Mouse (Mus musculus) heart, embryonic 16.5 days (tissue): ENCODE measurements around the gene Hoxb9. TPM values are rescaled to one million over a fixed set of nuclear protein-coding genes. Genes with fewer than 3 reads are reported as not detected.

ENCODE experiments used
- ATAC-seq: fragments of 200-750 bp; cut with Nextera tagmentation; replicated peaks from 2 replicates; pipeline ENCODE4 v1.8.0; 2017; ENCODE audit warnings: moderate number of reproducible peaks; ENCODE audit not compliant: insufficient read depth, low FRiP score; ENCODE audit errors: extremely low read depth
- H3K27ac ChIP-seq: fragments of 300-500 bp; sonication (generic); 2 replicates; pipeline ENCODE4 v1.5.1; 2014; ENCODE audit warnings: mild to moderate bottlenecking, low read length, control low read depth, moderate library complexity
- H3K27me3 ChIP-seq: fragments of 300-500 bp; sonication (generic); 2 replicates; pipeline ENCODE4 v1.6.1; 2014; ENCODE audit warnings: low read length, mixed read lengths; ENCODE audit not compliant: control insufficient read depth, insufficient read depth
- H3K36me3 ChIP-seq: fragments of 300-500 bp; sonication (generic); 2 replicates; pipeline ENCODE4 v1.6.1; 2014; ENCODE audit not compliant: control insufficient read depth, insufficient read depth
- H3K4me1 ChIP-seq: fragments of 300-500 bp; sonication (generic); 2 replicates; pipeline ENCODE4 v1.6.1; 2014; ENCODE audit warnings: low read length, mixed read lengths; ENCODE audit not compliant: control insufficient read depth, insufficient read depth
- H3K4me2 ChIP-seq: fragments of 300-500 bp; sonication (generic); 2 replicates; pipeline ENCODE4 v1.6.1; 2014; ENCODE audit warnings: low read depth, mild to moderate bottlenecking, control low read depth, low read length
- H3K4me3 ChIP-seq: fragments of 300-500 bp; sonication (generic); 2 replicates; pipeline ENCODE4 v1.5.1; 2014; ENCODE audit warnings: mild to moderate bottlenecking, control low read depth, low read length
- H3K9ac ChIP-seq: fragments of 300-500 bp; sonication (generic); 2 replicates; pipeline ENCODE4 v1.6.1; 2014; ENCODE audit warnings: low read length, control low read depth
- H3K9me3 ChIP-seq: fragments of 300-500 bp; sonication (generic); replicated peaks from 2 replicates; pipeline ENCODE4 v1.6.1; 2016; ENCODE audit warnings: low read length; ENCODE audit not compliant: control insufficient read depth
- WGBS: fragments of 180-500 bp; shearing (Covaris S2); extraction: QIAGEN DNeasy Blood & Tissue Kit; methylation state at CpG from one replicate; pipeline ENCODE4 v1.1.7; 2014; 5-methylcytosine and 5-hydroxymethylcytosine counted together
- polyA plus RNA-seq: library from polyadenylated mRNA; unstranded; fragments of >200 nt; fragmentation: Nextera tagmentation; extraction: Ambion mirVana; gene quantifications from 2 replicates; pipeline ENCODE4 v1.2.1, GENCODE M21; 2015

Gene Hoxb9
- polyA plus RNA-seq, 1 experiment from 2014 or later = not detected

DNA sequence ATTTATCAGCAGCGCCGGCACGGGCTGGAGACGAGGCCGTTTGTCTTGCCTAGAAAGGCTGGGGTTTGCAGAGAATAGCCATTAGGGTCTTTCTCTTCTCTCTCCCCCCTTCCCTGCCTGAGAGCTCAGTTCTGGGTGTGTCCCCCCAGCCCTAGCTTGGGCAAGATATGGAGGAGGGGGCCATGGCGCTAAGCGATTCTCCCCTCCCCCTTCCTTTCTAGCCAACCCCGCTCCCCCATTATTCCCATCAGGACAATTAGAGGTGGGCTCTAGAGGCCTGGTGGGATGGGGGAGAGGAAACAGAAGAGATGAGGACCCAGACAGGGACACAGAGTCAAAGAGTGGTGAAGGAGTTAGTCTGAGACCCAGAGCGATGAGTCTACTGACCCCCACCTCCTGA is 16.2 kb downstream of the Hoxb9 start:
- H3K9ac ChIP-seq = no peak overlapping the region
- H3K4me2 ChIP-seq = no peak overlapping the region
- 1% methylated on average over 9 of the region's 9 CpGs for WGBS
- ATAC-seq = no peak
- H3K27ac ChIP-seq = no peak overlapping the region
- H3K4me1 ChIP-seq = peaks cover 5% of the 10 kb centered on the region
- no peaks in the 10 kb centered on the region for H3K9me3 ChIP-seq
- H3K27me3 ChIP-seq = peaks cover 88% of the 10 kb centered on the region
- no peaks in the 10 kb centered on the region for H3K36me3 ChIP-seq
- H3K4me3 ChIP-seq = no peak overlapping the region

GRCm38 (mm10) chr11:96288455-96289221 is 17.4 kb downstream of the Hoxb9 start:
- Histone ChIP-seq H3K9me3 (no peaks in the 10 kb centered on the region), H3K27me3 (peaks cover 90% of the 10 kb centered on the region), H3K4me1 (peaks cover 5% of the 10 kb centered on the region), H3K4me3 (no peak overlapping the region), H3K36me3 (no peaks in the 10 kb centered on the region), H3K27ac (no peak overlapping the region), H3K4me2 (no peak overlapping the region), H3K9ac (no peak overlapping the region)
- ATAC-seq = no peak
- 3% methylated on average over 1 of the region's 1 CpGs for WGBS

DNA sequence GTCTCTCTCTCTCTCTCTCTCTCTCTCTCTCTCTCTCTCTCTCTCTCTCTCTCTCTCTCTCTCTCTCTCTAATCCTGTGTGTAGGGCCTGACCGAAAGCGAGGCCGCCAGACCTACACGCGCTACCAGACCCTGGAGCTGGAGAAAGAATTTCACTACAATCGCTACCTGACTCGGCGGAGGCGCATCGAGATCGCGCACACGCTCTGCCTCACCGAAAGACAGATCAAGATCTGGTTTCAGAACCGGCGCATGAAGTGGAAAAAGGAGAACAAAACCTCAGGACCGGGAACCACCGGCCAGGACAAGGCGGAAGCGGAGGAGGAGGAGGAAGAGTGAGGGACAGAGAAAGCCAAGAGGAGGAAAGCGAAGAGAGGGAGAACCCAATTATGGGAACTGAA is 18.0 kb downstream of the Hoxb9 start:
- ATAC-seq = no peak
- 15% methylated on average over 21 of the region's 21 CpGs for WGBS

GRCm38 (mm10) chr11:96289837-96290236 is 18.6 kb downstream of the Hoxb9 start:
- Histone ChIP-seq H3K9ac (no peak overlapping the region), H3K4me3 (no peak overlapping the region), H3K27ac (no peak overlapping the region), H3K4me1 (no peaks in the 10 kb centered on the region; the same call in 1 of the 2 replicates), H3K27me3 (peaks cover 93% of the 10 kb centered on the region), H3K4me2 (no peak overlapping the region), H3K36me3 (no peaks in the 10 kb centered on the region), H3K9me3 (no peaks in the 10 kb centered on the region)
- no peak for ATAC-seq
- WGBS = 16% methylated on average over 6 of the region's 6 CpGs

More for the DNA sequence above, 18.0 kb downstream of the Hoxb9 start:
- H3K4me3 ChIP-seq = no peak overlapping the region
- H3K4me1 ChIP-seq = no peaks in the 10 kb centered on the region; the same call in 1 of the 2 replicates
- H3K9ac ChIP-seq = no peak overlapping the region
- H3K4me2 ChIP-seq = no peak overlapping the region
- H3K36me3 ChIP-seq = no peaks in the 10 kb centered on the region
- H3K27me3 ChIP-seq = peaks cover 92% of the 10 kb centered on the region
- H3K27ac ChIP-seq = no peak overlapping the region
- no peaks in the 10 kb centered on the region for H3K9me3 ChIP-seq

GRCm38 (mm10) chr11:96290705-96291355 is 19.6 kb downstream of the Hoxb9 start:
- Histone ChIP-seq H3K4me2 (no peak overlapping the region), H3K4me3 (no peak overlapping the region), H3K4me1 (no peaks in the 10 kb centered on the region), H3K9ac (no peak overlapping the region), H3K27ac (no peak overlapping the region), H3K27me3 (peaks cover 93% of the 10 kb centered on the region), H3K9me3 (no peaks in the 10 kb centered on the region), H3K36me3 (no peaks in the 10 kb centered on the region)
- no peak for ATAC-seq
- WGBS = 15% methylated on average over 17 of the region's 17 CpGs

DNA sequence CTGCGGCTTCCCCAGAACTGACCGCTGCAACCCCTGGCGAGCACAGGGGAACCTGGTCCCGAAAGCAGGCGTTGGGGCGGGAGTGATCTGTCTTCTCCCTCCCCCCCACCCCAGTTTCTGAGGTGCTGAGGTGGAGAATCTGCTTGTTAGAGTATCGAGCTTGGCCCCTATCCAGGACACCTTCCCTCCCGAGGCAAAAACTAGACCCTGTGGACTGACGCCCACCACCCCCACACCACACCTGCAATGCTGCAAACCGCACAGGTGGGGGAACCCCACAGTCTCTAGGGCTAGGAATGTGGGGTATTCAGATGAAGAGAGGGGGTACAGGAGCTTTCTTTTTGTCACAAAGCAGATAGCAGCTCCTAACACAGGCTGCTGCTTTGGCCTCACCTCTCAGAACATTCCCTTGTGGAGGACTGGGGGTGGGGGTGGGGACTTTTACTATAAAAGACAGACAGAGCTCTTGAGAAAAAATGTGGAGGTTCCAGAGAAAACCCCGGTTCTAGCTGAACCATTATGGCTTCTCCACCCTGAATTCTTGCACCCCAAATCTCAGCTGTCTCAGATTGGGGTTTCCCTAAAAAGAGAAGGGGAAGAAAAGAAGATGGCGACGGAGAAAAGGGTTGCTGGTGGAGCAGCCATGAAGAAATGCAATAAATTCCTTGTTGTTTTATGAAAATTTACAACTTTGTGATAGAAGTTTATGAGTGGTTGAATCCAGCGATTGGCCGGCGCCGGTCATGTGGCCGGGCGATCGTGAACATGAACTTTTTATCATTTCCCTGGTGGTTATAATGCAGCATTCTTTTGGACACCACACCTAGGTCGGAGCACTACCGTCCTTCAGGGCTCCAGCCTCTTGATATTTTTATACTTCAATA is 20.7 kb downstream of the Hoxb9 start, which contains the start of gene Hoxb6:
TSS of gene Hoxb6 (plus strand) at position 796 of the 884 bp plus-strand sequence.
- Histone ChIP-seq H3K9me3 (no peaks in the 10 kb centered on the region), H3K36me3 (no peaks in the 10 kb centered on the region), H3K9ac (no peak within 1 kb of the TSS), H3K27ac (no peak within 1 kb of the TSS), H3K27me3 (peaks cover 93% of the 10 kb centered on the region), H3K4me1 (no peaks in the 10 kb centered on the region), H3K4me3 (no peak within 1 kb of the TSS), H3K4me2 (no peak within 1 kb of the TSS)
- no peak for ATAC-seq
- WGBS = 4% methylated on average over 22 of the region's 22 CpGs

- Histone ChIP-seq H3K9ac (no peak overlapping the region), H3K27me3 (peaks cover 93% of the 10 kb centered on the region)
These were observed 21.5 kb downstream of the Hoxb9 start for GRCm38 (mm10) chr11:96292565-96293301.

DNA sequence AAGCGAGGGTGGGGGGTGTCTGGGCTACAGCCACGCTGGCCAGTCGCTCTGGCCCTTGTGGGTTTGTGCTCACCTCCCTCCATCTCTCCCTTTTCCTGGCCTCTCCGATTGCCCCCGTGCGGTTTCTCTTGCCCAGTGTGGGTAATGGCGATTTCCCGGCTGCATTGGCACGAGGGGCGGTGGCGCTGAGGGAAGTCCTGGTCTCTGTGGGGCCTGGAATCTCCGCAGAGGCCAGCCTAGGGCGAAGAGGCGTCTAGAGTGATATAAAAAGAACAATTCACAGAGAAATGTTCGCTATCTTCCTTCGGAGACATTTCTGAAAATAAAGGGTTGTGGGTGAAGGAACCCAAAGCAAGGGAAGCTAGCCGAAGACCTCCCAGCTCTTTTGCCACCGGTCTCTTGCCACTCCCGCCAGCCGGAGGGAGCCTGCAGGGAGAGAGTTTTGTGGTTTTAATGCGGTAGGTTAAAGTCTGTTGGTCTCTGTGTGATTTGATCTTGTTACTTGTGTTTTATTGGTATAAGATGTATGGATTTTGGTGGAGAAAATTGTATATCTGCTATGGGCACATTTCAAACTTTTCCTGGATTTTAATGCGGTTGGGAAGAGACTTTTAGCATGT is 22.2 kb downstream of the Hoxb9 start:
- H3K4me3 ChIP-seq = no peak overlapping the region
- H3K27ac ChIP-seq = no peak overlapping the region
- no peaks in the 10 kb centered on the region for H3K4me1 ChIP-seq
- 6% methylated on average over 22 of the region's 22 CpGs for WGBS
- H3K27me3 ChIP-seq = peaks cover 91% of the 10 kb centered on the region
- H3K9me3 ChIP-seq = no peaks in the 10 kb centered on the region
- H3K36me3 ChIP-seq = no peaks in the 10 kb centered on the region
- no peak for ATAC-seq
- H3K4me2 ChIP-seq = no peak overlapping the region
- H3K9ac ChIP-seq = no peak overlapping the region

More at GRCm38 (mm10) chr11:96292565-96293301, 21.5 kb downstream of the Hoxb9 start:
- ATAC-seq = no peak
- no peaks in the 10 kb centered on the region for H3K36me3 ChIP-seq
- no peaks in the 10 kb centered on the region for H3K9me3 ChIP-seq
- no peak overlapping the region for H3K4me3 ChIP-seq
- no peak overlapping the region for H3K4me2 ChIP-seq
- H3K27ac ChIP-seq = no peak overlapping the region
- WGBS = 4% methylated on average over 12 of the region's 12 CpGs
- no peaks in the 10 kb centered on the region for H3K4me1 ChIP-seq
